Mouse (Mus musculus): ENCODE measurements around the gene Scrt2. TPM values are rescaled to one million over a fixed set of nuclear protein-coding genes. Genes with fewer than 3 reads are reported as not detected.

Gene Scrt2
- not detected for total RNA-seq (2023)

GRCm38 (mm10) chr2:152080685-152081541 is at the start of gene Scrt2:
Gene Scrt2, plus strand, starts transcription at chr2:152081529.

DNA sequence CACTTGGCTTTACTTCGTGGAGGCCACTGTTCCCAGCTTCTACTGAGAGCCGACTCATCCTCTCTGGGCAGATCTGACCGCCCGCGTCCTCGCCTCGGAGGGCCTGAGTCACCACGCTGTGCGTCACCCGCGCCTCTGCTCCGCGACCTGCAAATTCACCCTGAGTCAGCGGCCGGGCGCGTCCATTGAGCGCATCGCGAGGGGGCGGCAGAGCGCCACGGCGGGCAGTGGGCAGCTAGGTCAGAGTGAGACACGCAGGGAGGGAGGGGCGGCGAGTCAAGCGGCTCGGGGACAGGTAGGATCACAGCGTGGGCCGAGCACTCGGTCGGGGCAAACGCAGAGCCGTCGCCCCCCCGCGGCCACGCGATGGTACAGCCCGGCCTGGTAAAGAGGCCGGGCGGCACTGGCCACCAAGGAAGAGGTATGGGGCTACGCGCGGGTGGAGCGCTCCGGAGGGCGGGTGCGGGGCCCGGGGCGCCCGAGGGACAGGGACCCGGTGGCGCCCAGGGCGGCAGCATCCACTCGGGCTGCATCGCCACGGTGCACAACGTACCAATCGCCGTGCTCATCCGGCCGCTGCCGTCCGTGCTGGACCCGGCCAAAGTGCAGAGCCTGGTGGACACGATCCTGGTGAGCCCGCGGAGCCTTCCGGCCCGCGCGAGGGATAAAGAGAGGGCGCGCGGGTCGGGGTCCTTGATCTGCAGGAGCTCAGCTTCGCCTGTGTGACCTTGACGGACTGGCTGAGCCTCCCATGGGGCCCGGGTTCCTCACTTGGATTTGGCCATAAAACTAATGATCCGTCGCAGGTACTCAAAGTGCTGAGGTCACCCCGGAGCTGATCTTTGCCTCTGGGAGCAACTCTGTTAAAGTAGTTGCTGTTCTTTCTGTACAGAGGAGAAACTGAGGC is 24.2 kb downstream of the Scrt2 start, which contains the start of gene Srxn1:
TSS of gene Srxn1 (plus strand) at position 199 of the 907 bp plus-strand sequence.

DNA sequence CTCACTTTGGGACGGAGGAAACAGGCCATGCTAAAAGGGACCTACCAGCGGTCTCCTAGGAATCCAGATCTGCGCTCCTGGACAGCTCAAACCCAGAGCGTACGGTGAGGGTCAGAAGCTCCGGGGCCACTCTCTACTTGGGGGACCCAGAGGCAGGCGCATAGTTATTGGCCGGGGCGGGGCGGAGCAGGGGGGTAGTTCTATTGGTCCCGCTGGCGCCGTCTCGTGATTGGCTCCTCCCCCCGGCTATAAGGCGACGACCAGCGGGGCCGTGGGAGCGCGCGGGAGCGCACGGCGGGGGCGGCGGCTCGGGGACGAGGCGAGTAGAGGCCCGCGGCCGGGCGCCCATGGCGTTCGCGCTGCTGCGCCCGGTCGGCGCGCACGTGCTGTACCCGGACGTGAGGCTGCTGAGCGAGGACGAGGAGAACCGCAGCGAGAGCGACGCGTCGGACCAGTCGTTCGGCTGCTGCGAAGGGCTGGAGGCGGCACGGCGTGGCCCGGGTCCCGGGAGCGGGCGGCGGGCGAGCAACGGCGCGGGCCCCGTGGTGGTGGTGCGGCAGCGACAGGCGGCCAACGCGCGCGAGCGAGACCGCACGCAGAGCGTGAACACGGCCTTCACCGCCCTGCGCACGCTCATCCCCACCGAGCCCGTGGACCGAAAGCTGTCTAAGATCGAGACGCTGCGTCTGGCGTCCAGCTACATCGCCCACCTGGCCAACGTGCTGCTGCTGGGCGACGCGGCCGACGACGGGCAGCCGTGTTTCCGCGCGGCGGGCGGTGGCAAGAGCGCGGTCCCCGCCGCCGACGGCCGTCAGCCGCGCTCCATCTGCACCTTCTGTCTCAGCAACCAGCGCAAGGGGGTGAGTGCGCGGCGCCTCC is 62.2 kb downstream of the Scrt2 start, which contains the start of gene Tcf15:
TSS of gene Tcf15 (plus strand) at position 283 of the 879 bp plus-strand sequence.

Other genes starting within 250 kb of the Scrt2 start
- not detected for gene Rspo4, start 238.6 kb upstream of the Scrt2 start, total RNA-seq (2023)
- not detected for gene Angpt4, start 170.3 kb upstream of the Scrt2 start, total RNA-seq (2023)
- gene Fam110a, start 101.3 kb upstream of the Scrt2 start, total RNA-seq (2023), result 5.9 TPM
- 2.8 TPM for gene Slc52a3, start 85.0 kb upstream of the Scrt2 start, total RNA-seq (2023)
- gene Srxn1, start 24.0 kb downstream of the Scrt2 start, total RNA-seq (2023), result 0.24 TPM
- gene Tcf15, start 62.0 kb downstream of the Scrt2 start, total RNA-seq (2023), result not detected
- gene Csnk2a1, start 145.3 kb downstream of the Scrt2 start, total RNA-seq (2023), result 102 TPM
- gene Tbc1d20, start 212.3 kb downstream of the Scrt2 start, total RNA-seq (2023), result 44.0 TPM

All from CD8-positive naive resting alpha-beta T cell, adult 57 days (primary cell).